Mouse (Mus musculus) NIH3T3 (cell line): ENCODE data around the gene Nes.

ENCODE experiments used
- DNase-seq: peaks from one replicate; pipeline ENCODE4 v3.0.0-alpha.2; 2012; ENCODE audit warnings: low read depth

Nes gene

DNA sequence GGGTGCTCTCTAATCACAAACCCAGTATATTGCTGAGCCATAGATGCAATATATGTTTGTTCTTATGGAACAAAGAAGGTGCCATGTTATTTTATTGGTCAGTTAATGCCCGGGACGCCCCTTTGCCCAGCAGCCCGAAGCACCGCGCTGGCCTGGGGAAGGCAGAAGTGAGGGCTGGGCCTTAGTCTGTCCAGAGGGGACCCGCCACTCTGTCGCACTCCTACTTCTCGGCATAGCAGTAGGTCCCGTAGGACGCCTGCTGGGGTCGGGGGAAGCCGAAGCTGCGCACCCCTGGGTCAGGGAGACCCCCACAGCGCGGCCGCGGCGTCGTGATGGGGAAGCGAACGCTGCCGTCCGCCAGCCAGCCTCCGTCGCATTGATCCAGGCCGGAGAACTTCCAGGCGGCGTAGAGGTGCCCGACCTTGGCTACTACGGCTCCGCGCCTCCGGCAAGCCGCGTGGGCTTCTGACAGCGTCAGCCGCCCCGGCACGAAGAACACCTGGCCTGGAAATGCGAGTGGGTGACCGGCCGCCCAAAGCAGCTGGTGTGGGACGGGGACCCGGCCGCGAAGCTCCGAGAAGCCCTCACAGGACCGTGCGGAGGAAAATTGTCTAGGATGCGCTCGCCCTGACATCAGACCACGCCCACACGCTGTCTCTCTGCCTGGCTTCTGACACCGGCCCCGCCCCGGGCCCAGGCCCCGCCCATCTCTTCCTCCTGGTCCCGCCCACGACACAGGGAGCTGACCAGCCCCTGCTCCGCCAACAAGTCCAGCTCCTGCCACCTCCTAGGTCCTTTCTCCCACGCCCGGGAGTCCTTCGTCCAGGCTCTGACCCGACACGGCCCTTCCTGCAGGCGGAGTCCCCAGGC, 51.7 kb downstream of the Nes start:
- DNase-seq, result peak; percentile 17

GRCm38 (mm10) chr3:88023192-88024074, 52.6 kb downstream of the Nes start:
- no peak for DNase-seq

DNA sequence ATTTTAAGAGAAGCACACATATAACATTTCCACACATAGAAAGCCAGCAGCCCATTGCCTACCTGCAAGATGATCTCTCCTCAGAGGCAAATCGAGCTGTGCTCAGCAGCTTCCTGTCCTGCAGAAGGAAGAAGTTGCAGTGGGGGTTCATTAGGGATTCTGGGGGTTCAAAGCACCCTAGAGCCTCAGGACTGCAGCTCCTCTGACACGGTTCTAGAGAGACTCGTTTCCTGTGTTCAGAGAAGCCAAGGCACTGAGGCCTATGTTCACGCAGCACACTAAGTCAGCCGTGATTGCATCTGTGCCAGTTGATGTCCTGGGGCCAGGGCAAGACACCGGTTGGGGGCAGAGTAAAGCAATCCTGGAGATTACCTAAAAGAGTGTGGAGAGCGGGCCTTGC, 55.9 kb downstream of the Nes start:
- no peak for DNase-seq

DNA sequence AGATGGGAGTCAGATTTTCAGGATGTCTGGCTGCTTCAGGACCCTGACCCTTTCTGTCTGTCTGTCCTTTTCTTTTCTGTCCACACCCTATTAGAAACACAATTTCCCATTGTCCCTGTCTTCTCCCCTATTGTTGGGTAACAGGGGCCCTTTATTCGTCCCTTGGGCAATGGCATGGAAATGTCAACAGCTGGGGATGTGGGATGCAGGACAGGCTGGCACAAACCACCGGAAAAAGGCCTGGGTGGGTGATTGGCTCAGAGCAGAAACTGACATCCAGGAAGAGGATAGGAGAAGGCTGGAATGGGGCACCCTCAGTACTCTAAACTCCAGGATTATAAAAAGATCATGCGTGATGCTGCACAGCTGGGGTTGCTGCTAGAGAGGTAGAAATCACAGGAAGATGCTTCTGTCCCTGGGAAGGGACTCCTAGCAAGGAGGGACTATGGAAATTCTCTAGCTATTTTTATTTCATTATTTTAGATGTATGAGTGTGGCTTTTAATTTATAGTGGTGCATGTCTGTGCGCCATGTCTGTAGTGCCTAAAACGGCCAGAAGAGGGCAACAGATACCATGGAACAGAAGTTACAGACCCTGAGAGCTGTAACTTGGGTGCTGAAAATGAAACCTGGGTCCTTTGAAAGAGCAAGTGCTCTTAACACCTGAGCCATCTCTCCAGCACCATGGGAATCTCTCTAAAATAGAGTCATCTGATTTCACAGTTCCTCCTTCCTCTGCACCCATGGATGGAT, 56.7 kb downstream of the Nes start, which contains the start of gene Hapln2:
TSS of gene Hapln2 (minus strand) at position 150 of the 753 bp plus-strand sequence.
- peak; percentile 54 for DNase-seq
